Mouse (Mus musculus) CH12.LX (cell line): Measurements from ENCODE around the gene Phb2. TPM values are rescaled to one million over a fixed set of nuclear protein-coding genes. Genes with fewer than 3 reads are reported as not detected.

Source experiments
- DNase-seq: peaks from one replicate; pipeline ENCODE4 v3.0.0-alpha.2; 2013; ENCODE audit errors: extremely low read depth
- H3K27ac ChIP-seq: 2 replicates; pipeline ENCODE4 v1.5.1; 2012; ENCODE audit warnings: low read depth, mild to moderate bottlenecking, control low read depth, moderate library complexity; ENCODE audit not compliant: insufficient read depth
- H3K27me3 ChIP-seq: replicated peaks from 2 replicates; pipeline ENCODE3; 2012; ENCODE audit warnings: inconsistent platforms
- H3K36me3 ChIP-seq, 2 experiments: replicated peaks in 1 of 2; 2 replicates each; pipeline versions ENCODE3 to v1.6.1; 2012; ENCODE audit warnings: inconsistent platforms in 1 of 2, low read length in 1 of 2, mild to moderate bottlenecking in 1 of 2, mixed read lengths in 1 of 2, moderate library complexity in 1 of 2; ENCODE audit not compliant: control insufficient read depth in 1 of 2, insufficient read depth in 1 of 2
- H3K4me1 ChIP-seq, 2 experiments: 2 replicates each; pipeline ENCODE4 v1.6.1; 2012; ENCODE audit warnings: inconsistent platforms in 1 of 2, moderate library complexity in 1 of 2; ENCODE audit not compliant: insufficient read depth in 2 of 2, control insufficient read depth in 1 of 2
- H3K4me2 ChIP-seq: 2 replicates; pipeline ENCODE4 v1.6.1; 2012; ENCODE audit warnings: low read depth, mild to moderate bottlenecking, control low read depth; ENCODE audit not compliant: poor library complexity, insufficient read depth, severe bottlenecking
- H3K4me3 ChIP-seq, 3 experiments: fragments of 150-350 bp in 1 of 3; sonication (generic) in 1 of 3; replicated peaks in 1 of 3; 2 replicates each; pipeline versions ENCODE3 to v1.5.1; 2011 to 2012; ENCODE audit warnings: low read depth in 2 of 3, low read length in 2 of 3, mild to moderate bottlenecking in 2 of 3, moderate library complexity in 2 of 3, control low read depth in 1 of 3, improper control_type of control experiment in 1 of 3, inconsistent platforms in 1 of 3, mixed read lengths in 1 of 3; ENCODE audit not compliant: poor library complexity in 1 of 3
- H3K79me2 ChIP-seq: replicated peaks from 2 replicates; pipeline ENCODE4 v1.6.1; 2012; ENCODE audit warnings: mild to moderate bottlenecking, moderate library complexity; ENCODE audit not compliant: control insufficient read depth, poor library complexity, insufficient read depth, severe bottlenecking; ENCODE audit errors: extremely low read depth
- H3K9ac ChIP-seq: 2 replicates; pipeline ENCODE4 v1.6.1; 2012; ENCODE audit warnings: low read depth, mild to moderate bottlenecking, control low read depth, moderate library complexity; ENCODE audit not compliant: insufficient read depth
- H3K9me3 ChIP-seq: replicated peaks from 2 replicates; pipeline ENCODE3; 2012; ENCODE audit warnings: low read length, inconsistent platforms, mixed read lengths
- BHLHE40 ChIP-seq: IDR thresholded peaks from 2 replicates; pipeline ENCODE4 v1.6.1; 2011; ENCODE audit warnings: mild to moderate bottlenecking, low read depth, low read length, improper control_type of control experiment
- CHD1 ChIP-seq: IDR thresholded peaks from 2 replicates; pipeline ENCODE4 v1.6.1; 2012; ENCODE audit warnings: low read depth, low read length, improper control_type of control experiment, inconsistent platforms
- CHD2 ChIP-seq: IDR thresholded peaks from 2 replicates; pipeline ENCODE4 v1.6.1; 2011; ENCODE audit warnings: low read length, improper control_type of control experiment
- CTCF ChIP-seq, 2 experiments: IDR thresholded peaks in 1 of 2; conservative IDR thresholded peaks in 1 of 2; 2 replicates each; pipeline ENCODE4 v1.5.1; 2011 to 2012; ENCODE audit warnings: low read depth in 2 of 2, low read length in 2 of 2, improper control_type of control experiment in 1 of 2, inconsistent platforms in 1 of 2, mild to moderate bottlenecking in 1 of 2, moderate library complexity in 1 of 2
- E2F4 ChIP-seq: IDR thresholded peaks from 2 replicates; pipeline ENCODE4 v1.6.1; 2011; ENCODE audit warnings: low read depth, low read length, improper control_type of control experiment; ENCODE audit not compliant: insufficient replicate concordance
- ELF1 ChIP-seq: IDR thresholded peaks from 2 replicates; pipeline ENCODE4 v1.6.1; 2014; ENCODE audit warnings: low read depth, mild to moderate bottlenecking, inconsistent platforms, low read length, improper control_type of control experiment
- EP300 ChIP-seq: IDR thresholded peaks from 2 replicates; pipeline ENCODE4 v1.6.1; 2011; ENCODE audit warnings: low read length, improper control_type of control experiment
- GABPA ChIP-seq: IDR thresholded peaks from 2 replicates; pipeline ENCODE4 v1.6.1; 2012; ENCODE audit warnings: low read depth, low read length, improper control_type of control experiment, inconsistent platforms; ENCODE audit not compliant: insufficient replicate concordance
- HCFC1 ChIP-seq: IDR thresholded peaks from 2 replicates; pipeline ENCODE4 v1.6.1; 2012; ENCODE audit warnings: low read depth, mild to moderate bottlenecking, inconsistent platforms, low read length, improper control_type of control experiment
- IRF4 ChIP-seq: IDR thresholded peaks from 2 replicates; pipeline ENCODE4 v1.6.1; 2014; ENCODE audit warnings: low read depth, mild to moderate bottlenecking, inconsistent platforms, low read length, improper control_type of control experiment
- MAX ChIP-seq: IDR thresholded peaks from 2 replicates; pipeline ENCODE4 v1.6.1; 2011; ENCODE audit warnings: low read length, improper control_type of control experiment
- MAZ ChIP-seq: IDR thresholded peaks from 2 replicates; pipeline ENCODE4 v1.6.1; 2012; ENCODE audit warnings: low read depth, mild to moderate bottlenecking, inconsistent platforms, low read length, improper control_type of control experiment, moderate library complexity
- MEF2A ChIP-seq: IDR thresholded peaks from 2 replicates; pipeline ENCODE4 v1.6.1; 2014; ENCODE audit warnings: low read depth, mild to moderate bottlenecking, inconsistent platforms, low read length, improper control_type of control experiment, borderline replicate concordance
- MXI1 ChIP-seq: IDR thresholded peaks from 2 replicates; pipeline ENCODE4 v1.6.1; 2011; ENCODE audit warnings: mild to moderate bottlenecking, low read depth, low read length, improper control_type of control experiment
- PAX5 ChIP-seq: IDR thresholded peaks from 2 replicates; pipeline ENCODE4 v1.6.1; 2012; ENCODE audit warnings: low read length, inconsistent platforms, mixed read lengths
- POLR2A ChIP-seq: IDR thresholded peaks from 2 replicates; pipeline ENCODE4 v1.6.1; 2011; ENCODE audit warnings: low read depth, mild to moderate bottlenecking, improper control_type of control experiment, low read length
- RCOR1 ChIP-seq: conservative IDR thresholded peaks from 2 replicates; pipeline ENCODE4 v1.6.1; 2012; ENCODE audit warnings: low read depth, mild to moderate bottlenecking, inconsistent platforms, low read length, improper control_type of control experiment
- SIN3A ChIP-seq: IDR thresholded peaks from 2 replicates; pipeline ENCODE4 v1.6.1; 2012; ENCODE audit warnings: low read length, improper control_type of control experiment, inconsistent platforms
- SMC3 ChIP-seq: IDR thresholded peaks from 2 replicates; pipeline ENCODE4 v1.6.1; 2011; ENCODE audit warnings: low read depth, low read length, improper control_type of control experiment
- TCF12 ChIP-seq: IDR thresholded peaks from 2 replicates; pipeline ENCODE4 v1.6.1; 2014; ENCODE audit warnings: low read depth, mild to moderate bottlenecking, inconsistent platforms, low read length, improper control_type of control experiment
- dilution Hi-C: fragments of 300-500 bp; cut with MboI; formaldehyde crosslinking; loops from 2 replicates; pipeline ENCODE4 v1.14.3; 2020; ENCODE audit warnings: low sequenced_read_pairs; ENCODE audit not compliant: extremely low pct_unique_long_range_greater_than_20kb, extremely low pct_ligation_motif_present
- in situ Hi-C: fragments of 300-500 bp; cut with MboI; formaldehyde crosslinking; loops from 3 replicates; pipeline ENCODE4 v1.14.3; 2019; ENCODE audit warnings: low sequenced_read_pairs, low pct_ligation_motif_present, low pct_unique_long_range_greater_than_20kb, mixed read lengths
- polyA plus RNA-seq: library from polyadenylated mRNA; unstranded; fragments of >175 nt; gene quantifications from 2 replicates; pipeline ENCODE4 v1.2.1, GENCODE M21; 2012; ENCODE audit warnings: low read depth; ENCODE audit not compliant: insufficient read length
- total RNA-seq, 2 experiments: library from RNA; depleted of rRNA; stranded (reverse); fragments of 300-350 nt in 1 of 2; fragments of >200 nt in 1 of 2; gene quantifications; 2 replicates each; pipeline ENCODE4 v1.2.3; 2012 to 2014

Gene Phb2
- total and polyA plus RNA-seq, 3 experiments: 380 to 694 (median 440) TPM

DNA sequence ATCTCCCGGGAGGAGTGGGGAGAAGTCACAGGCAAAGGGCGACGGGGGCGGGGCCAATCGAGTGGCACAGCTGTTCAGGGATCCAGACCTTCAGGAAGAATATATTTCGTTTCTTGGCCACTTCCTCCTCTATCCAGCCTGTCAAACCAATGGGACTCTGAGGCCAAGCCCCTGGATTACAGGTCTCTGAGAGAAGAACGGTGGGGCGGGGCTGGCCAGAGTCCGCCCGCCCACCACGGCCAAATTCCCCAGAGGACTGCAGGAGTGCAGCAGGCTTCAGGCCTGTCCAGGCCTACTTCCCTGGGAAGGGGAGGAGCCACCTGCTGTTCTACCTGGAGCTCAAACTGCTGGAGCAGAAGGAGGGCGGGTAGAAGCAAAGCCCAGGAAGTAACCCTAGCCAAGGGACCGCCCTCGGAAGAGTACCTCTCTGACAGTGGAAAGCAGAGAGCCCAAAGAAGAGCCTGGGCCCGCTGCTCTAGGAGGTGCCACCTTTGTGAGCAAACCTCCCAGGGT, 26.4 kb downstream of the Phb2 start, which contains the start of gene Ptpn6:
Ptpn6 (minus strand) TSS at position 204 of the 513 bp plus-strand sequence.
- peak within 1 kb of the TSS; percentile 58 for H3K9ac ChIP-seq
- in situ Hi-C loops: no loop called here
- TF ChIP-seq MAX: no peak
- peak; percentile 43; the same call in 1 of the 2 replicates for TF ChIP-seq TCF12
- TF ChIP-seq BHLHE40: 0 out of 2 replicates have a peak, but pooled peaks have one; percentile 17
- TF ChIP-seq ELF1: peak; percentile 43
- TF ChIP-seq HCFC1: peak; percentile 54
- no peak for TF ChIP-seq MAZ
- peak; percentile 28; the same call in 1 of the 2 replicates for TF ChIP-seq SIN3A
- no peak for TF ChIP-seq EP300
- peak; percentile 13; the same call in 1 of the 2 replicates for TF ChIP-seq CHD2
- no peak for TF ChIP-seq IRF4
- TF ChIP-seq MEF2A: 0 out of 2 replicates have a peak, but pooled peaks have one; percentile 24
- TF ChIP-seq POLR2A: peak; percentile 62; the same call in 1 of the 2 replicates
- peak; percentile 39 for TF ChIP-seq SMC3
- dilution Hi-C loops: no loop called here
- no peaks in the 10 kb centered on the region for H3K9me3 ChIP-seq
- H3K4me2 ChIP-seq: peak within 1 kb of the TSS; percentile 68
- DNase-seq: peak; percentile 85
- peaks cover 9 to 11% of the 10 kb centered on the region in 2 experiments for H3K36me3 ChIP-seq
- H3K27ac ChIP-seq: peak within 1 kb of the TSS; percentile 68
- no peaks in the 10 kb centered on the region for H3K79me2 ChIP-seq
- H3K4me3 ChIP-seq: peak within 1 kb of the TSS; percentile 36 to 48 (median 39)
- no peaks in the 10 kb centered on the region for H3K27me3 ChIP-seq
- peaks cover 33 to 83% of the 10 kb centered on the region in 2 experiments for H3K4me1 ChIP-seq

DNA sequence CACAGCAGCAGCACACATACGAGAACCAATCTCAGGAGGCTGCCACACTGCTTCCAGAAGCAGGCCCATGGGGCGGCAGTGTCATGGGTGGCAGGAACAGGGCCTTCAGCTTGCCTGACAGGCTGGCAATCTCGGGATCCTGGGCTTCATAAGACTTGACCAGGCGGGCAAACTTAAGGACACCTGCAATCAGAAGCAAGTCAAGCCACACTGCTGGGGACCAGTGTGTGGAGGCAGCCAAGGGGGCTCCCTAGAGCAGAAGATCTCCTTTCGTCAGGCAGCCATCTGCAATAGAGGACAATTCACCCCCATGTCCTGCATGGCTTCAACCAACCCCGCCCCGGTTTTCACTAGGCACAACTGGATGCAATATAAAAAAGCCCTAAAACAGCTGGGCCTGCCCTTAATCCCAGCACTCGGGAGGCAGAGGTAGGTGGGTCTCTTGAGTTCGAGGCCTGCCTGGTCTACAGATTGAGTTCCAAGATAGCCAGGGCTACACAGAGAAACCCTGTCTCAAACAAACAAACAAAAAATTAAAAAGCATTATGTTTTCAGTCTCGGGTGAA, 27.2 kb downstream of the Phb2 start:
- no peaks in the 10 kb centered on the region for H3K27me3 ChIP-seq
- in situ Hi-C loops (no loop called here), dilution Hi-C loops (no loop called here)
- TF ChIP-seq MXI1: no peak
- no peak for TF ChIP-seq E2F4
- TF ChIP-seq PAX5: no peak
- TF ChIP-seq CHD1: no peak
- TF ChIP-seq RCOR1: no peak
- TF ChIP-seq GABPA: no peak
- TF ChIP-seq SIN3A: no peak
- no peak for TF ChIP-seq EP300
- TF ChIP-seq CTCF (conservative IDR thresholded peaks at IDR 0.05 in 1 of 2, IDR thresholded peaks at IDR 0.05 in 1 of 2; ENCODE audit: low read depth in 2 of 2, low read length in 2 of 2): no peak
- DNase-seq: no peak
- H3K9me3 ChIP-seq: no peaks in the 10 kb centered on the region
- no peaks in the 10 kb centered on the region for H3K79me2 ChIP-seq
- H3K27ac ChIP-seq: peak overlapping the region; percentile 68
- peak overlapping the region in 2 of 3 experiments; percentile 29 to 36 for H3K4me3 ChIP-seq
- H3K36me3 ChIP-seq: peaks cover 14 to 17% of the 10 kb centered on the region in 2 experiments
- H3K4me1 ChIP-seq: peaks cover 29 to 82% of the 10 kb centered on the region in 2 experiments
- H3K9ac ChIP-seq: peak overlapping the region; percentile 58
- peak overlapping the region; percentile 68 for H3K4me2 ChIP-seq
